Mouse (Mus musculus) stomach, embryonic 16.5 days (tissue): ENCODE results near the gene Erv3. TPM values are rescaled to one million over a fixed set of nuclear protein-coding genes. Genes with fewer than 3 reads are reported as not detected.
A peak's percentile ranks its signal among the peaks of the same experiment; 100 is the strongest.

ENCODE experiments used
- ATAC-seq: fragments of 200-750 bp; cut with Nextera tagmentation; 2 replicates; pipeline ENCODE4 v1.8.0; 2017; ENCODE audit warnings: moderate number of reproducible peaks, moderate TSS enrichment; ENCODE audit not compliant: insufficient read depth, low FRiP score
- H3K27ac ChIP-seq: fragments of 300-500 bp; sonication (generic); 2 replicates; pipeline ENCODE4 v1.5.1; 2014; ENCODE audit warnings: low read length
- H3K27me3 ChIP-seq: fragments of 300-500 bp; sonication (generic); 2 replicates; pipeline ENCODE4 v1.6.1; 2014; ENCODE audit warnings: low read length, control low read depth, mixed read lengths; ENCODE audit not compliant: control insufficient read depth, insufficient read depth
- H3K36me3 ChIP-seq: fragments of 300-500 bp; sonication (generic); 2 replicates; pipeline ENCODE4 v1.6.1; 2014; ENCODE audit warnings: low read length; ENCODE audit not compliant: control insufficient read depth, insufficient read depth
- H3K4me1 ChIP-seq: fragments of 300-500 bp; sonication (generic); 2 replicates; pipeline ENCODE4 v1.6.1; 2014; ENCODE audit warnings: low read length, control low read depth, mixed read lengths; ENCODE audit not compliant: control insufficient read depth, insufficient read depth
- H3K4me2 ChIP-seq: fragments of 300-500 bp; sonication (generic); 2 replicates; pipeline ENCODE4 v1.6.1; 2014; ENCODE audit warnings: low read depth, low read length, mixed read lengths
- H3K4me3 ChIP-seq: fragments of 300-500 bp; sonication (generic); replicated peaks from 2 replicates; pipeline ENCODE4 v1.5.1; 2014; ENCODE audit warnings: mild to moderate bottlenecking, low read length
- H3K9ac ChIP-seq: fragments of 300-500 bp; sonication (generic); 2 replicates; pipeline ENCODE4 v1.6.1; 2014; ENCODE audit warnings: low read length
- H3K9me3 ChIP-seq: fragments of 300-500 bp; sonication (generic); replicated peaks from 2 replicates; pipeline ENCODE4 v1.6.1; 2016; ENCODE audit warnings: low read length, control low read depth; ENCODE audit not compliant: control insufficient read depth
- WGBS: fragments of 180-500 bp; shearing (Covaris S2); extraction: QIAGEN DNeasy Blood & Tissue Kit; methylation state at CpG from one replicate; pipeline ENCODE4 v1.1.7; 2014; 5-methylcytosine and 5-hydroxymethylcytosine counted together
- polyA plus RNA-seq: library from polyadenylated mRNA; unstranded; fragments of >200 nt; fragmentation: Nextera tagmentation; extraction: Ambion mirVana; gene quantifications from 2 replicates; pipeline ENCODE4 v1.2.1, GENCODE M21; 2015

The Erv3 gene
- polyA plus RNA-seq, 1 experiment from 2014 or later: not detected

DNA sequence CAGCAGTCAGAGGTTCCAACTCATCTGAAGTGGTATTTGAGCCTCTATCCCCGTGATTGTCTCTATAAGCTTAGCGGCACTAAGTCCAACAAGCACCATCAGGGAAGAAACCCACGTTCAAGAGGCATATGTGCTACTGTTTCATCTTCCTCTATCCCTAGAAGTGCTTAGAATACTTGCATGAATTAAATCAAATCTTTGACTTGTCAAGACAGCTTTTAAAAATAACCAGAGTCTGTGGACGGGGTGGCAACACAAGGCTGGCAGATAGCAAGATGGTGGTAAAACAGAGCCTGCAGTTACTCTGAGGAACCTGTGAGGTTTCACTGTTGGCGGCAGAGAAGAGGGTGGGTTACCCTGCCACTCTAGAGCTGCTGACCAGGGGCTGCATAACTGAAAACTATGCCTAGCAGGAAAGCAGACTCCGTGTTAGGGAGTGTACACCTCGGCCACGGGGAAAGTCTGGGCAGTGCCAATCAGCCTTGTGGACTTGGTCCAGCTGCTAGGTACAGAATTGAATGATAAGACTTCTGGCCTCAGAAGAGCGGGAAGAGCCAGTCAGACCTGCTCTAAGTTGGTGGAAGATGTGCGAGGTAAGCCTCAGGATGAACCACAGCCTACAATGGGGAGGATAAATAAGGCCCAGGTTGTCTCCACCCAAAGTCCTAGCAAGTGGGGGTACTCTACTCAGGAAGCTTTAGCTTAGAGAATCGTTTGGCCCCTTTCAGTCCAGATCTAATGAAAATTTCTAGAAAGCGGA, 8.0 kb downstream of the Erv3 start:
- ATAC-seq: no peak
- Histone ChIP-seq H3K4me3 (no peak overlapping the region), H3K4me2 (no peak overlapping the region), H3K4me1 (no peaks in the 10 kb centered on the region), H3K27me3 (no peaks in the 10 kb centered on the region), H3K27ac (no peak overlapping the region), H3K36me3 (no peaks in the 10 kb centered on the region), H3K9ac (no peak overlapping the region), H3K9me3 (no peaks in the 10 kb centered on the region)
- 80% methylated on average over 12 of the region's 12 CpGs for WGBS

DNA sequence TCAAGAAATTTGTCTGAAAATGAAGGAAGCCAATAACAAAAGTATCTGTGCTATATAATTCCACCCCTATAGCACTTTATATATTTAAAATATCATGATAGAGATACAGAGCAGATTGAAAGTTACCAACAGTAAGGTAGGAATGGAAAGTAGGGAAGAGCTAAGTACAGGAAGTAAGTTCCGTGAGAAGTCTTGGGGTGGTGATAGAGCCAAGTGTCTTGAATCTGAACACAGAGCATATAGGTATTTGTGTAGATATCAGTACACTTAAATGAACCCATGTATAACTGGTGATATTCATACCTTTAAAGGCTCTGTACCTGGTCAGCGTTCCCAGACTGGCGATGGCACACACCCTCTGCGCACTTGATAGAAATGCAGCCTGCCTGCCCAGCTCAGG, 9.5 kb downstream of the Erv3 start:
- WGBS: 90% methylated on average over 4 of the region's 4 CpGs
- no peaks in the 10 kb centered on the region for H3K36me3 ChIP-seq
- no peak overlapping the region for H3K4me3 ChIP-seq
- H3K9me3 ChIP-seq: no peaks in the 10 kb centered on the region
- no peak overlapping the region for H3K9ac ChIP-seq
- H3K27ac ChIP-seq: no peak overlapping the region
- H3K27me3 ChIP-seq: no peaks in the 10 kb centered on the region
- ATAC-seq: no peak
- no peaks in the 10 kb centered on the region for H3K4me1 ChIP-seq
- H3K4me2 ChIP-seq: no peak overlapping the region

DNA sequence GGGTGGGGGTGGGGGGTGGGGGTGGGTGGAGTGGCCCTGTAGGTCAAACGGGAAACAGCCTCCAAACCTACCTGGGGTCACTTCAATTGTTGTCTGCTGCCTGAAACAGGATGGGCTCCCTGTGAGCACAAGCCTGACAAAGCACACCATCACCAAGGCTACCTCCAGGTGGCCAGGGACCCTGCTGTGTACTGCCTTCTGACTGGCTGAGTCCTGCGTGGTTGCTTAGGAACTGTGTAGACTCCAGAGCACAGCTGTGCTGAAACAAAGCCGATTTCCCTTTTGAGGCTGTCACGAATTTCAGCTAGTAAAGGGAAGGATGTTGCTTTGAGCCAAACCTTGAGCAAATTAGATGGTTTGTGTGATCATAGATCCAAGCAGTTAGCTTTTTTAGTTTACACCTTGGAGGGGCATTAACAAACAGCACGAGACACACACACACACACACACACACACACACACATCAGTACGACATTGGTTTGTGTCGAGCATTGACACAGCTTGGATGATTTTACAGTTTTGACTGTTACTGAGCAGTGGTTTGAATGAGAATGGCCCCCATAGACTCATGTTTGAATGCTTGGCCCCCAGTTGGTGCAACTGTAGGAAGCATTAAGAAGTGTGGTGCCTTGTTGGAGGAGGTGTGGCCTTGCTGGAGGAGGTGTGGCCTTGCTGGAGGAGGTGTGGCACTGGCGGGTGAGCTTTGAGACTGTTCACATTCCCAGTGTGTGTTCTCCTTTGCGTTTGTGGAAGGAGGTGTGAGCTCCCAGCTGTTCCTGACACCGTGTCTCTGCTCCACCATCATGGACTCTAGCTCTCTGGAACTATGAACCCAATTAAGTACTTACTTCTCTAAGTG, 11.8 kb downstream of the Erv3 start:
- H3K9me3 ChIP-seq: no peaks in the 10 kb centered on the region
- no peak overlapping the region for H3K4me3 ChIP-seq
- H3K9ac ChIP-seq: no peak overlapping the region
- peak; percentile 67; the same call in 1 of the 2 replicates for ATAC-seq
- no peaks in the 10 kb centered on the region for H3K4me1 ChIP-seq
- H3K4me2 ChIP-seq: no peak overlapping the region
- no peak overlapping the region for H3K27ac ChIP-seq
- WGBS: 11% methylated on average over 10 of the region's 10 CpGs
- H3K36me3 ChIP-seq: no peaks in the 10 kb centered on the region
- no peaks in the 10 kb centered on the region for H3K27me3 ChIP-seq

GRCm38 (mm10) chr2:131846811-131847210, 12.7 kb downstream of the Erv3 start:
- Histone ChIP-seq H3K4me2 (no peak overlapping the region), H3K4me3 (no peak overlapping the region), H3K9ac (no peak overlapping the region), H3K27me3 (no peaks in the 10 kb centered on the region), H3K36me3 (no peaks in the 10 kb centered on the region), H3K27ac (no peak overlapping the region), H3K4me1 (no peaks in the 10 kb centered on the region), H3K9me3 (no peaks in the 10 kb centered on the region)
- no peak for ATAC-seq
- WGBS: 32% methylated on average over 2 of the region's 2 CpGs

DNA sequence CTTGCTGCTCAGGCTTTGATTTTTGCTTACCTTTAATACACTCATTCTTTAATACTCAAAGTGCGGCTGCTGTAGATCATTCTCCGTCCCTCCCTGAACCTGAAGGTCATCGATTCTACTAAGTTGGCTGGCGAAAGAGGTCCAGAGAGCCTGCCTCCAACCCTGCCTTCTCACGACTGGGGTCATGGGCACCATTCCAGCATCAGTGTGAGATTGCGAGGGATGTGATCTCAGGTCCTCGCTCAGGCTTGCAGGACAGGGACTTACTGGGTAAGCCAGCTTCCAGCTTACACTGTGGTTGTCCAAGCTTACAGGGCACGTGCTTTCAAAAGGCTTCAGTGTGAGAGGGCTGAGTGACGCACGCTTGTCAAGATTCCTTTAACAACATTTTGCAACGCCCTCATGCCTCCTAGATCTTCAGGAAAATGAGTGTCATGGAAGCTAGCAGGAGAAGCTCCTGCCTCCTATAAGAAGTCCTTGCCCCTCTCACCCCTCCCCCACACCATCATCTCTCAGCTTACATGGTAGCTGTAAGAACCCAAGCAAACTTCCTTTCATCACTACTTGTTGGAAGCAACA, 13.3 kb downstream of the Erv3 start:
- H3K36me3 ChIP-seq: no peaks in the 10 kb centered on the region
- 52% methylated on average over 11 of the region's 11 CpGs for WGBS
- no peaks in the 10 kb centered on the region for H3K4me1 ChIP-seq
- no peak overlapping the region for H3K27ac ChIP-seq
- no peak overlapping the region for H3K9ac ChIP-seq
- H3K4me3 ChIP-seq: no peak overlapping the region
- ATAC-seq: no peak
- H3K4me2 ChIP-seq: no peak overlapping the region
- no peaks in the 10 kb centered on the region for H3K27me3 ChIP-seq
- H3K9me3 ChIP-seq: no peaks in the 10 kb centered on the region

DNA sequence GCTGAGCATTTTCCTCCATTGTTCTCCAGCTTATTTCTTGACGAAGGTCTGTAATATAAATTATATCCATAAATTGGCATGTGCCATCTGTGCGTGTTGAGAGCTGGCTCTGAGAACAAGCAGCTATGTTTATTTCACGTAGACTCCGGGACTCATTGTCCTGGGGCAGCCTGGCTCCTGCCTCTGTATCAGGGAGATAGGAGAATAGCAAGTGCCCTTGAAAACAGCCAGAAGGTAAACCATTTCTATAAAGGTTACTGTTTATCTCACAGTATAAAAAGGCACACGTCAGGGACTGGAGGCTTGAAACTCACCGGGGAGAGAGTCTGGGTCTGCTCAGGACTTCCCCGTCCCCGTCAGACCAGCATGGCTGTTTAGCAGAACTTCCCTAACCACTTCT, 13.9 kb downstream of the Erv3 start:
- H3K27me3 ChIP-seq: no peaks in the 10 kb centered on the region
- no peaks in the 10 kb centered on the region for H3K4me1 ChIP-seq
- H3K4me3 ChIP-seq: no peak overlapping the region
- WGBS: 34% methylated on average over 8 of the region's 8 CpGs
- no peaks in the 10 kb centered on the region for H3K9me3 ChIP-seq
- H3K9ac ChIP-seq: no peak overlapping the region
- no peak for ATAC-seq
- no peaks in the 10 kb centered on the region for H3K36me3 ChIP-seq
- no peak overlapping the region for H3K27ac ChIP-seq
- H3K4me2 ChIP-seq: no peak overlapping the region

- no peaks in the 10 kb centered on the region for H3K36me3 ChIP-seq
- no peak for ATAC-seq
- no peaks in the 10 kb centered on the region for H3K27me3 ChIP-seq
- no peak overlapping the region for H3K4me2 ChIP-seq
- H3K9ac ChIP-seq: no peak overlapping the region
- WGBS: 86% methylated on average over 5 of the region's 5 CpGs
- H3K27ac ChIP-seq: no peak overlapping the region
- no peaks in the 10 kb centered on the region for H3K9me3 ChIP-seq
- no peaks in the 10 kb centered on the region for H3K4me1 ChIP-seq
- no peak overlapping the region for H3K4me3 ChIP-seq
These were observed 17.0 kb downstream of the Erv3 start for GRCm38 (mm10) chr2:131842568-131842967.

DNA sequence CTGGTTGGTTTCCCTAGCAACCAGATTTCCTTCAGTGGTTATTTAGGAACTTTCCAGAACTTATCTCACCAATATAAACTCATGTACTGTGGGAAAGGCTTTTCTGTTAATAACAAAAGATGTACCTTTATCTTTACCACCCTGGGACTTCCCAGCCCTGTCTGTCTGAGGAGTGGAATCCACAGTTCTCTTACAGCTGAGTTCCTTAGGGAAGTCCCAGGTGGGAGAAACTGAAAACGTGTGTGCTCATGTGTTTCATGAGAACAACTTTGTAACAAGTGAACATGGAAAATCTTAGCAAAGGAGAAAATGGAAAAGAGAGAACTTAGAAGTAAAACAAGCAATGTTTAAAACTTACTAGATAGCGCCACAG, 18.2 kb downstream of the Erv3 start:
- Histone ChIP-seq H3K9ac (no peak overlapping the region), H3K4me3 (no peak overlapping the region), H3K27me3 (no peaks in the 10 kb centered on the region), H3K27ac (no peak overlapping the region), H3K36me3 (no peaks in the 10 kb centered on the region), H3K9me3 (no peaks in the 10 kb centered on the region), H3K4me2 (no peak overlapping the region), H3K4me1 (no peaks in the 10 kb centered on the region)
- no peak for ATAC-seq
- 60% methylated on average over 2 of the region's 2 CpGs for WGBS
